Mouse (Mus musculus) left cerebral cortex, adult 2 months (tissue): ENCODE measurements around the gene Bcar1. TPM values are rescaled to one million over a fixed set of nuclear protein-coding genes. Genes with fewer than 3 reads are reported as not detected.

ENCODE experiments used
- DNase-seq, 2 experiments: peaks; one replicate each; pipeline ENCODE4 v3.0.0; 2021 to 2022; ENCODE audit warnings: low spot score in 2 of 2, mixed read lengths in 1 of 2; ENCODE audit errors: extremely low spot score in 1 of 2
- H3K27ac ChIP-seq: fragments of 200-600 bp; 2 replicates; pipeline ENCODE4 v1.8.1; 2022
- H3K4me3 ChIP-seq: fragments of 200-600 bp; 2 replicates; pipeline ENCODE4 v1.8.1; 2022
- CTCF ChIP-seq: fragments of 200-600 bp; IDR thresholded peaks from 2 replicates; pipeline ENCODE4 v1.8.1; 2022; ENCODE audit warnings: antibody characterized with exemption, mild to moderate bottlenecking, moderate library complexity
- intact Hi-C: fragments of 180-260 bp; cut with DNase I; formaldehyde crosslinking; loops from one replicate; pipeline ENCODE4 v1.15.1; 2025
- total RNA-seq, 2 experiments: library from RNA; stranded (reverse); gene quantifications; 2 replicates each; pipeline ENCODE4 v1.2.3; 2021

Bcar1 gene
- total RNA-seq, 2 experiments from 2014 or later = 49.3 to 54.2 TPM

DNA sequence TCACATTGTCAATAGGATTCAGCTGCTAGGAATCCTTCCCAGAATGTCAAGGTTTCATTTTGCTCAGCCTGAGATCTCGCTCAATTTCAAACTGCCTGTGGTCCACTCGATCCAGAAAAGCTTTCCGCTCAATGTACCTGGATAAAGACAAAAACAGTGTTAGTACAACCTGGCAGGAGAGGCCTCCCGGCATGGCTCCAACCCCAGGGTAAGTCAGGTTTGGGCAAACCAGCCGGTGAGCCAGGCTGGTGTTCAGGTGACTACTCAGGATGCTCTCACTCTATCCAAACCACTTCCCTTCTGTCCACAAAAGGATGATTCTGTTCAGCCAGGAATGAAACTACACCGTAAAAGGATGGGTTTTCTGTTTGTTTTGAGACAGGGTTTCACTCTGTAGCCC, 25.0 kb upstream of the Bcar1 start:
- intact Hi-C loops = no loop called here
- TF ChIP-seq CTCF = no peak
- DNase-seq = no peak
- Histone ChIP-seq H3K27ac (no peak overlapping the region), H3K4me3 (no peak overlapping the region)

DNA sequence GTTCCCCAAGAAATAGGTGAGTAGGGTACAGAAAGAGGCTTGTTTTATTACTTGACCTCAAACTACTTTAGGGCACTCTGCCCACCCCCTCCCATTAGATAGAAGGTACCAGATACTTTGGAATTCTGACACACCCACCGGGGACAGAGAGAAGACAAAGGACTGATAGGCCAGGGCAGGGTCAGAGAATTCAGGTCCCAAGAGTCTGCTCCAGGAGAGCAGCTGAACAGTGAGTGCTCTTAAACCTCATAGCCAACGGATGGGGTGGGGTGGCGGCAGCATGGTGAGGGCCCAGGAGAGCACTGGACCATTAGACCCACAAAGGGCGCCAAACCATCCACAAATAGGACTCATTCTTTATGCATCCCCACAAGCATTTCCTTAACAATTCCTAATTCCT, 22.0 kb upstream of the Bcar1 start:
- TF ChIP-seq CTCF = no peak
- intact Hi-C loops = no loop called here
- no peak for DNase-seq
- Histone ChIP-seq H3K27ac (no peak overlapping the region), H3K4me3 (no peak overlapping the region)

- no peak overlapping the region for H3K27ac ChIP-seq
- DNase-seq = no peak
- no peak for TF ChIP-seq CTCF
- no peak overlapping the region for H3K4me3 ChIP-seq
- intact Hi-C loops = no loop called here
These were observed 21.5 kb upstream of the Bcar1 start for GRCm38 (mm10) chr8:111765096-111765495.

- intact Hi-C loops = no loop called here
- no peak overlapping the region for H3K4me3 ChIP-seq
- DNase-seq = no peak
- TF ChIP-seq CTCF = no peak
- no peak overlapping the region for H3K27ac ChIP-seq
These were observed 17.1 kb upstream of the Bcar1 start for GRCm38 (mm10) chr8:111760708-111761107.

DNA sequence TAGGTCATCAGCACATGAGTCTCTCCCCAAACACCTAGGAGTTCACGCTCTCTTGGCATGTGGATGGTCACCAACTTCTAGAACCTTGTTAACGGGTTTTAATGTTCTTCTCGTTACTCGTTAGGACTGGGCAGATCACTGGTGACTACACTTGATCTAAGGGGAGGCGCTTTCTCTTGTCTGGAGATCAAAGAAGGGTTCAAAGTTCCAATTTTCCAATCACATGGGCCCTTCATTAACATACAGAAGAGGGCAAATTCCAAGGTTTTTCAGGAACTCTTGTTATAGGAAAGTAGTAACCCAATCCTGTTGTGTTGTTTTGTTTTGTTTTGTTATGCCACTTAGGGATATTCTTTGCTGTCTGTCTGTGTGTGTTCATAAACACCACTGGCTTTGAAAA, 15.2 kb upstream of the Bcar1 start:
- Histone ChIP-seq H3K27ac (no peak overlapping the region), H3K4me3 (no peak overlapping the region)
- no peak for TF ChIP-seq CTCF
- intact Hi-C loops = no loop called here
- no peak for DNase-seq

DNA sequence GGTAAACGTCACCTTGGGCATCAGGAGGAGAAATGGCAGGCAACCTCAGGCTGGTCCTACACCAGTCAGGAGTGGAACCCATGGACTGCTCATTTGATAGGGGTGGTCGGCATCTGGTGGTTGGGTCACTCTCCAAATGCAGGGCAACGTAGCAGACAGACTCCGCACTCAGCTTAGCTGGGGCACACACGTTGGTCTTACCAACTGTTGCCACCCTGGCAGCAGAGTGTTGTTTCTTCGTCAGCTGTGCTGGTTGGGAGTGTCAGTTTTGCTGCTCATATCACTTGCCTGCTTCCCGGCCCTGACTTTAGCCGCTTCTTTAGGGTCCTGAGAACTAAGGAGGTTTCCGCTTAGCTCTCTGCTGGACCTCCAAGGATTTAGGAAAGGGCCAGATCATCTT, 14.0 kb upstream of the Bcar1 start:
- no peak overlapping the region for H3K4me3 ChIP-seq
- no peak overlapping the region for H3K27ac ChIP-seq
- no peak for TF ChIP-seq CTCF
- DNase-seq = no peak
- intact Hi-C loops = no loop called here

- no peak overlapping the region for H3K4me3 ChIP-seq
- DNase-seq = no peak
- intact Hi-C loops = no loop called here
- no peak overlapping the region for H3K27ac ChIP-seq
- no peak for TF ChIP-seq CTCF
These were observed 11.1 kb upstream of the Bcar1 start for GRCm38 (mm10) chr8:111754736-111755135.

- DNase-seq = no peak
- Histone ChIP-seq H3K4me3 (no peak overlapping the region), H3K27ac (no peak overlapping the region)
- intact Hi-C loops = no loop called here
- TF ChIP-seq CTCF = no peak
These were observed 10.5 kb upstream of the Bcar1 start for GRCm38 (mm10) chr8:111754088-111754487.

GRCm38 (mm10) chr8:111748766-111749165, 5.2 kb upstream of the Bcar1 start:
- no peak for DNase-seq
- intact Hi-C loops = no loop called here
- Histone ChIP-seq H3K4me3 (no peak overlapping the region), H3K27ac (no peak overlapping the region)
- TF ChIP-seq CTCF = no peak

GRCm38 (mm10) chr8:111747866-111748649, 4.4 kb upstream of the Bcar1 start:
- TF ChIP-seq CTCF = no peak
- Histone ChIP-seq H3K4me3 (no peak overlapping the region), H3K27ac (no peak overlapping the region)
- intact Hi-C loops = no loop called here
- DNase-seq = no peak

GRCm38 (mm10) chr8:111746582-111747465, 3.2 kb upstream of the Bcar1 start:
- no peak overlapping the region for H3K27ac ChIP-seq
- intact Hi-C loops = no loop called here
- DNase-seq = no peak
- H3K4me3 ChIP-seq = no peak overlapping the region
- no peak for TF ChIP-seq CTCF
